Mouse (Mus musculus) ES-E14 (cell line): ENCODE measurements around the gene Zfp704. TPM values are rescaled to one million over a fixed set of nuclear protein-coding genes. Genes with fewer than 3 reads are reported as not detected.

Source experiments
- DNase-seq: peaks from one replicate; pipeline ENCODE4 v3.0.0-alpha.2; 2013; ENCODE audit warnings: low read depth, low spot score
- H3K27ac ChIP-seq: 2 replicates; pipeline ENCODE4 v1.5.1; 2012; ENCODE audit warnings: low read depth, mild to moderate bottlenecking, low read length, moderate library complexity, mixed read lengths; ENCODE audit not compliant: poor library complexity, insufficient read depth, severe bottlenecking
- H3K36me3 ChIP-seq: 2 replicates; pipeline ENCODE4 v1.6.1; 2012; ENCODE audit warnings: mild to moderate bottlenecking, low read length, moderate library complexity, mixed read lengths; ENCODE audit not compliant: control insufficient read depth, poor library complexity, insufficient read depth, severe bottlenecking
- H3K4me1 ChIP-seq, 2 experiments: fragments of 150-350 bp in 1 of 2; sonication (generic) in 1 of 2; 2 replicates each; pipeline ENCODE4 v1.6.1; 2012; ENCODE audit warnings: low read length in 2 of 2, mild to moderate bottlenecking in 1 of 2, mixed read lengths in 1 of 2; ENCODE audit not compliant: control insufficient read depth in 2 of 2, insufficient read depth in 2 of 2, poor library complexity in 1 of 2
- H3K4me3 ChIP-seq, 2 experiments: fragments of 150-350 bp in 1 of 2; sonication (generic) in 1 of 2; 2 replicates each; pipeline ENCODE4 v1.5.1; 2012; ENCODE audit warnings: low read length in 2 of 2, low read depth in 1 of 2, mild to moderate bottlenecking in 1 of 2, mixed read lengths in 1 of 2; ENCODE audit not compliant: insufficient read depth in 1 of 2, poor library complexity in 1 of 2, severe bottlenecking in 1 of 2
- H3K9ac ChIP-seq: 2 replicates; pipeline ENCODE4 v1.6.1; 2012; ENCODE audit warnings: low read depth, mild to moderate bottlenecking, low read length, mixed read lengths; ENCODE audit not compliant: poor library complexity, insufficient read depth, severe bottlenecking
- H3K9me3 ChIP-seq: fragments of 150-350 bp; sonication (generic); 2 replicates; pipeline ENCODE4 v1.6.1; 2012; ENCODE audit warnings: low read depth, mild to moderate bottlenecking, low read length; ENCODE audit not compliant: control insufficient read depth, insufficient read depth
- CHD2 ChIP-seq: IDR thresholded peaks from 2 replicates; pipeline ENCODE4 v1.6.1; 2014; ENCODE audit warnings: mild to moderate bottlenecking, low read depth, low read length, inconsistent platforms
- HCFC1 ChIP-seq: IDR thresholded peaks from 2 replicates; pipeline ENCODE4 v1.6.1; 2012; ENCODE audit warnings: low read length, inconsistent platforms, borderline replicate concordance; ENCODE audit not compliant: insufficient read depth
- MAFK ChIP-seq: IDR thresholded peaks from 2 replicates; pipeline ENCODE4 v1.6.1; 2014; ENCODE audit warnings: mild to moderate bottlenecking, low read depth, low read length, inconsistent platforms; ENCODE audit not compliant: insufficient read depth
- ZC3H11A ChIP-seq: IDR thresholded peaks from 2 replicates; pipeline ENCODE4 v1.6.1; 2012; ENCODE audit warnings: low read depth, mild to moderate bottlenecking, inconsistent platforms, low read length, borderline replicate concordance
- ZNF384 ChIP-seq: IDR thresholded peaks from 2 replicates; pipeline ENCODE4 v1.6.1; 2012; ENCODE audit warnings: low read depth, low read length, inconsistent platforms
- in situ Hi-C, 2 experiments: fragments of 600-800 bp; cut with MboI; formaldehyde crosslinking; loops; one replicate each; pipeline ENCODE4 v1.15.1; 2025; ENCODE audit warnings: low sequenced_read_pairs in 2 of 2, inconsistent platforms in 1 of 2; ENCODE audit not compliant: unreplicated experiment in 2 of 2
- total RNA-seq: library from RNA; depleted of rRNA; stranded (reverse); fragments of 300-350 nt; gene quantifications from 2 replicates; pipeline ENCODE4 v1.2.3, GENCODE M21; 2012

Gene Zfp704
- total RNA-seq, 1 experiment: 11.4 TPM

- H3K4me1 ChIP-seq: no peaks in the 10 kb centered on the region; a peak in 1 of 4 replicates
- peaks cover 20% of the 10 kb centered on the region for H3K36me3 ChIP-seq
- TF ChIP-seq ZNF384: no peak
- TF ChIP-seq CHD2: no peak
- TF ChIP-seq HCFC1: no peak
- TF ChIP-seq ZC3H11A: no peak
- no peak for TF ChIP-seq MAFK
These were observed 165.3 kb downstream of the Zfp704 start for GRCm38 (mm10) chr3:9444558-9444957.

DNA sequence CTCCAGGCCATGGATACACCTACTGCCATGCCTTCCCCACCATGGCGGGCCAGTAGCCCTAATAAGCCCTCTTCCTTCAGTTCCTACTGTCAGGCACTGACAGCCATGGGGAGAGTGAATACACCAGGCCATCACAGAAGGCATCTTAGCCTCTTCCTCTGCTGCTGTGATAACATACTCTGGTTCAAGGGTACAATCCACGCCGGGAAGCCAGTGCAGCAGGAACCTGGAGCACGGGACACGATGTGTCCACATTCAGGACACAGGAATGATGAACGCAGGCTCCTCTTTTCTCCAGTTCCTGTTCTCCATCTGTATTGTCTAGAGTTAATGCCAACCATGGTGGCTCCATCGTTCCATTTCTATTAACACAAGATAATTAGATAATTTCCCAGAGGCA lies 165.9 kb downstream of the Zfp704 start:
- no peak for DNase-seq
- no peak overlapping the region for H3K9ac ChIP-seq
- H3K27ac ChIP-seq: no peak overlapping the region
- H3K36me3 ChIP-seq: peaks cover 21% of the 10 kb centered on the region
- in situ Hi-C loops: no loop called here
- no peaks in the 10 kb centered on the region; a peak in 1 of 4 replicates for H3K4me1 ChIP-seq
- H3K4me3 ChIP-seq: no peak overlapping the region
- no peaks in the 10 kb centered on the region for H3K9me3 ChIP-seq
- no peak for TF ChIP-seq CHD2

More at GRCm38 (mm10) chr3:9444558-9444957, 165.3 kb downstream of the Zfp704 start:
- Histone ChIP-seq H3K9me3 (no peaks in the 10 kb centered on the region), H3K9ac (no peak overlapping the region), H3K27ac (no peak overlapping the region), H3K4me3 (no peak overlapping the region)
- no peak for DNase-seq
- in situ Hi-C loops: no loop called here

DNA sequence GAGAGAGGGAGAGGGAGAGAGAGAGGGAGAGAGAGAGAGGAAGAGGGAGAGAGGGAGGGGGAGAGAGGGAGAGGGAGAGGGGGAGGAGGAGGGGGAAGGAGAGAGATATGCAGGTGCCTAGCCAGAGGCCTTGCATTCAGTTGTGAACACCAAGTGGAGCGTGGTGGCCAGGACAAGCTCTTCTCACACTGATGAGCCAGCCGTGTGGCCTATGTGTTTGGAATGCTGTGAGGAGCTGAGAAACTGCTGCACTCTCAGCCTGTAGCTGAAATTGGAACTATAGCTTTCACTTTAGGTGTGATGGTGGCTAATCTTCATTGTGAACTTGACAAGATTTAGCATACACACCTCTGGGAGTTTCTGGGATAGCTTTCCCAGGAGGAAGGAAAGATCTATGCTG lies 166.4 kb downstream of the Zfp704 start:
- H3K4me1 ChIP-seq: no peaks in the 10 kb centered on the region; a peak in 1 of 4 replicates
- peaks cover 26% of the 10 kb centered on the region for H3K36me3 ChIP-seq
- H3K4me3 ChIP-seq: no peak overlapping the region
- TF ChIP-seq ZC3H11A (no peak), ZNF384 (no peak), MAFK (no peak), HCFC1 (no peak), CHD2 (no peak)
- no peak for DNase-seq
- H3K27ac ChIP-seq: no peak overlapping the region
- H3K9ac ChIP-seq: no peak overlapping the region
- in situ Hi-C loops: no loop called here
- H3K9me3 ChIP-seq: no peaks in the 10 kb centered on the region

DNA sequence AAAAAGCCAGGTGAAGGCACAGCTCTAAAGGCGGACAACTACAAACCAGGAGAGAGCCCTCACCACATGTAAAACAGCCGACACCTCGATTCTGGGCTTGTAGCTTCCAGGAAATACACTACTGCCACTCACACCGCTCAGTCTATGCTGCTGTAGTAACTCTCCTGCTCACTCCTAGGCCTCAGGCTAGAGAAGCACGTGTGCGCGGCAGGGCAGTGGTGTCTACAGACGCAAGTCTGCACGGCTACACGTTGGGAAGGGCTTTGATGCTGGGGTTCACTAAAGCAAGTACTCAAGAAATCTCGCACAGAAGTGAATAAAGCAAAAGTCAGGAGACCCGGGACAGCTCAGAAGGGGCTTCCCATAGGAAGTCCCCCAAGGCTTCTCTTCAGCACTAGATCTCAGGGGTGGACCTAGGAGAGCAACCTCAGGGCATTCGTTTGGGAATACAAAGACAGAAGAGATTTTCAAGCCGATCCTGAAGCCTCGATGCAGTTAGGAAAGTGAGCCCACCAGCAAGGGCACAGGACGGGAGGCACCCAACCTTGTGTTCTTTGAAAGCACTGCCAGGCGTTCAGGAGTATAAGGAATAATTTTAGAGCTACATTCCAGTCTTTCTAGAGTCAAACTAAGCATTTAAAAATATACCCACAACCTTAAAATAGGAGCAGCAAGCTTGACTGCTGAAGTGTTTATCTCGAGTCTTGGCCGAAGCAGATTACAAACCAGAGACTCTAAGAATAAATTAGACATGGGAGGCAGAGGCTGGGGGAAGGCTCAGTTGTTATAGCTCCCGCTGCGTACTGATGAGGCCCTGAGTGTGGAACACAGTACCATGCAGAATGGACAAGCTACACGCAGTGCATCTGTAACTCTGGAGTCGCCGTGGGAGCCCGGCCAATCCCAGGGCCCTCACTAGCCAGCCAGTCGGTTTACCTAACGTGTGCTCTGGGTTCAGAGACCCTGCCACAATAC lies 168.0 kb downstream of the Zfp704 start:
- Histone ChIP-seq H3K4me3 (no peak overlapping the region), H3K9ac (no peak overlapping the region), H3K9me3 (no peaks in the 10 kb centered on the region), H3K27ac (no peak overlapping the region; the same call in 1 of the 2 replicates), H3K4me1 (no peaks in the 10 kb centered on the region; a peak in 1 of 4 replicates), H3K36me3 (peaks cover 23% of the 10 kb centered on the region)
- in situ Hi-C loops: no loop called here
- DNase-seq: no peak
- no peak for TF ChIP-seq ZC3H11A
- TF ChIP-seq CHD2: no peak
- no peak for TF ChIP-seq HCFC1
- TF ChIP-seq MAFK: no peak
- no peak for TF ChIP-seq ZNF384
